Mouse (Mus musculus): ENCODE measurements around the gene 4930572O03Rik. TPM values are rescaled to one million over a fixed set of nuclear protein-coding genes. Genes with fewer than 3 reads are reported as not detected.
A peak's percentile ranks its signal among the peaks of the same experiment; 100 is the strongest.
"Not testable (repeated sequence)": the region's sequence is repeated elsewhere in the genome, so short reads cannot be mapped to it uniquely, and the experiment has no call there.

The 4930572O03Rik gene
- polyA plus RNA-seq, 1 experiment from 2014 or later = not detected

DNA sequence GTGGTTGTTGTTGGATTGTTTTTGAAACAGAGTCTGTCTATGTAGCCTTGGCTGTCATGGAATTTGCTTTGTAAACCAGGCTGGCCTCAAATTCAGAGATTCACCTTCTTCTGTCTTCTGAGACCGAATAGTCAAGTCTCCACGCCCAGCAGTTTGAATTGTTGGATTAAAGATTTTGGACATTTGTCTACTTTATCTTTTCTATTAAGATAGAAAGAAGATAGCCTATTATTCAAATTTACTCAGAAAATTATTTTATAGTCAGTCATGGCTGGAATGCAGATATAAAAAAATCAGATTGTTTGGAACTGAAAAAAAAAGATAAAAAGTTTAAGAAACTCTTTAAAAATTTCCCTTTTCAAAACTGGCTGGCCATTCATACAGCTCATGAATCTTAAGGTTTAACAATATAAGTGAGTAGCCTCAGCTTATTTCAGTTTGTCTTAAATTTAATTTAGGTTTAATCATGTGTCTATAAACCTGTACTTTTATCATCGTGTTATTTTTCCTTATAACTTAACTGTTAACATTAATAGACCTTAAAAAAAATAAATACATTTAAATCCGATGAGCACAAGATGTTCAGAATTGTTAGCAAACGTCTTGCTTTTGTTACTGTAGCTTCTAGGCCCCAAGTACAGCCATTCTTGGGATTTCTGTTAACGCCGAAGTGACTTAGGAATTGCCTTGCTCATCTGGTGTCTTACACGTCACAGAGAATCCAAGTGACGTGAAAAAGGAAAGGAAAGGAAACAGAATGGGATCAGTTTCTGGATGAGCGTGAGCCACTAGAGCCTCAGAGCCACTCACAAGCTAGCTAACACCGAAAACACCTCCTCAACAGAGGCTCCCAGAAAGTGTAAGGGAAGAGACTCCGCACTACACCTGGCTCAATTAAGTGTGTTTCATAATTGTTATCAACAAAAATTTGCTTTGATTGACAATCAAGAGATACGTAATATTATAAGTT lies 23.4 kb upstream of the 4930572O03Rik start:
- not testable (repeated sequence) for H3K4me1 ChIP-seq (ENCODE audit: control insufficient read depth, insufficient read depth, low read length); ATAC-seq
- 67% methylated on average over 13 of the region's 13 CpGs for WGBS

DNA sequence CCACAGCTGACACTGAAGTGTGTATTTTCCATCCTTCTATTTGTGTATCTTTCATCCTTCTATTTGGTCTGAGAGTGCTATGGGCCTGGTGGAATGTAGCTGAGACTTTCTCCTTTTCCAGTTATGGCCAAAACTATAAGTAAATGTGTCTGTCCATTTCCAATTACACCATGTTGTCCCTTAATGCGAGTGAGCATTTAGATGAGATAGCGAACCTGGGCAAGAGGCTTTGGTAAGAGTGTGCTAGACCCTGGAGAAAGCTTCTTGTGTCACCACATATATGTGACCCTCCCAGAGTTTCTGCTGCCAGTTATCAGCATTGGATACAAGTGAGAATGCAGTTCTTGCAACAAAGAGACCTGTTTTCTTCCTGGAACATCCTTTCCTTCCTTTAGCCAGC lies 22.0 kb upstream of the 4930572O03Rik start:
- not testable (repeated sequence) for H3K4me1 ChIP-seq (ENCODE audit: control insufficient read depth, insufficient read depth, low read length); H3K4me2 ChIP-seq (ENCODE audit: low read length); H3K27ac ChIP-seq (ENCODE audit: low read length); H3K9me3 ChIP-seq (replicated peaks; ENCODE audit: control insufficient read depth, low read length, poor library complexity, severe bottlenecking); H3K4me3 ChIP-seq (ENCODE audit: low read depth, low read length); H3K27me3 ChIP-seq (ENCODE audit: control insufficient read depth, insufficient read depth, low read depth, low read length); ATAC-seq; H3K9ac ChIP-seq (ENCODE audit: low read depth, low read length); H3K36me3 ChIP-seq (ENCODE audit: control insufficient read depth, insufficient read depth, low read length)
- 69% methylated on average over 2 of the region's 2 CpGs for WGBS

More for the DNA sequence above, 23.4 kb upstream of the 4930572O03Rik start:
- not testable (repeated sequence) for H3K4me3 ChIP-seq (ENCODE audit: low read depth, low read length); H3K4me2 ChIP-seq (ENCODE audit: low read length); H3K36me3 ChIP-seq (ENCODE audit: control insufficient read depth, insufficient read depth, low read length); H3K27me3 ChIP-seq (ENCODE audit: control insufficient read depth, insufficient read depth, low read depth, low read length); H3K27ac ChIP-seq (ENCODE audit: low read length); H3K9me3 ChIP-seq (replicated peaks; ENCODE audit: control insufficient read depth, low read length, poor library complexity, severe bottlenecking); H3K9ac ChIP-seq (ENCODE audit: low read depth, low read length)

DNA sequence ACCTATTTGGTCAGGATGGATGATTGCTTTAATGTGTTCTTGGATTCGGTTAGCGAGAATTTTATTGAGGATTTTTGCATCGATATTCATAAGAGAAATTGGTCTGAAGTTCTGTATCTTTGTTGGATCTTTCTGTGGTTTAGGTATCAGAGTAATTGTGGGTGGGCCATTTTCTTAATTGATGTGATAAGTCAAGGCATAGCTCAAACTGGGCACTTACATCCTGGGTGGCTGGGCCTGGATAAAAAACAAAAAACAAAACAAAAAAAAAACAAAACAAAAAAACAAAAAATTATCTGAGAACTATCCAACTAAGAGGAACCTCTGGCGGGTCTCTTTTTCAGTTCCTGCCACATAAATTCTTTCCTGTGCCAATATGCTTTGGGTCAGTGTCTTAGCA lies 20.9 kb upstream of the 4930572O03Rik start:
- H3K4me3 ChIP-seq (ENCODE audit: low read depth, low read length); H3K27me3 ChIP-seq (ENCODE audit: control insufficient read depth, insufficient read depth, low read depth, low read length); H3K9ac ChIP-seq (ENCODE audit: low read depth, low read length); H3K27ac ChIP-seq (ENCODE audit: low read length); H3K4me2 ChIP-seq (ENCODE audit: low read length); H3K36me3 ChIP-seq (ENCODE audit: control insufficient read depth, insufficient read depth, low read length); H3K4me1 ChIP-seq (ENCODE audit: control insufficient read depth, insufficient read depth, low read length): not testable (repeated sequence)
- 93% methylated on average over 2 of the region's 4 CpGs for WGBS
- 0 out of 2 replicates have a peak, but pooled peaks have one; percentile 60 for ATAC-seq
- peaks cover 12% of the 10 kb centered on the region for H3K9me3 ChIP-seq (replicated peaks; ENCODE audit: control insufficient read depth, low read length, poor library complexity, severe bottlenecking)

DNA sequence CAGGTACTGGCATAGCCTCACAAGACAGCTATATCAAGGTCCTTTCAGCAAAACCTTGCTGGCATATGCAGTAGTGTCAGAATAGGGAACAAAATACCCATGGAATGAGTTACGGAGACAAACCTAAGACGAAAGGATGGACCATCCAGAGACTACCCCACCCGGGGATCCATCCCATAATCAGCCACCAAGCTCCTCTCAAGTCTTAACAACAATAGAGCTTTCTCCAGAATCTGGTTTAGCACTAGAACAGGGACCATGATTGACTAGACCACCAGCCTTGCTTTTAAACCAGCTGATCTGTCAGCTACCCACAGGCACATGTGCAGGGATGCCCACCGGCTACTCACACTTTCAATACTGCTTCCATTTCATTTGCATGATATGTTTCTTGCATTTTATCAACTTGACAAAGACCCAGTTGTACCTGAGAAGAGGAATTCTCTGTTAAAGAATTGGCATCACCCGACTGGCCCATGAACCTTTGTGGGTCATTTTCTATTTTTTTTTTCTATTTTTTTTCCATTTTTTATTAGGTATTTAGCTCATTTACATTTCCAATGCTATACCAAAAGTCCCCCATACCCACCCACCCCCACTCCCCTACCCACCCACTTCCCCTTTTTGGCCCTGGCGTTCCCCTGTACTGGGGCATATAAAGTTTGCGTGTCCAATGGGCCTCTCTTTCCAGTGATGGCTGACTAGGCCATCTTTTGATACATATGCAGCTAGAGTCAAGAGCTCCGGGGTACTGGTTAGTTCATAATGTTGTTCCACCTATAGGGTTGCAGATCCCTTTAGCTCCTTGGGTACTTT lies 17.8 kb upstream of the 4930572O03Rik start:
- not testable (repeated sequence) for H3K27ac ChIP-seq (ENCODE audit: low read length); H3K36me3 ChIP-seq (ENCODE audit: control insufficient read depth, insufficient read depth, low read length); H3K4me3 ChIP-seq (ENCODE audit: low read depth, low read length); H3K9ac ChIP-seq (ENCODE audit: low read depth, low read length); H3K4me1 ChIP-seq (ENCODE audit: control insufficient read depth, insufficient read depth, low read length); H3K27me3 ChIP-seq (ENCODE audit: control insufficient read depth, insufficient read depth, low read depth, low read length); H3K4me2 ChIP-seq (ENCODE audit: low read length)
- 85% methylated on average over 5 of the region's 8 CpGs for WGBS
- peaks cover 15% of the 10 kb centered on the region for H3K9me3 ChIP-seq (replicated peaks; ENCODE audit: control insufficient read depth, low read length, poor library complexity, severe bottlenecking)
- peak; percentile 48; the same call in 1 of the 2 replicates for ATAC-seq

DNA sequence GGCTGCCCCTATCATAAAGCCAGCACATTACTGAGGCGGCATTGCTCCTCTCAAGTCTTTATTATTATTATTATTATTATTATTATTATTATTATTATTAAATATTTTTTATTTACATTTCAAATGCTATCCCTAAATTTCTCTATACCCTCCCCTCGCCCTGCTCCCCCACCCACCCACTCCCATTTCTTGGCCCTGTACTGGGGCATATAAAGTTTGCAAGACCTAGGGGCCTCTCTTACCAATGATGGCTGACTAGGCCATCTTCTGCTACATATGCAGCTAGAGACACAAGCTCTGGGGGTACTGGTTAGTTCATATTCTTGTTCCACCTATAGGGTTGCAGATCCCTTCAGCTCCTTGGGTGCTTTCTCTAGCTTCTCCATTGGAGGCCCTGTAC lies 17.1 kb upstream of the 4930572O03Rik start:
- H3K9me3 ChIP-seq (replicated peaks; ENCODE audit: control insufficient read depth, low read length, poor library complexity, severe bottlenecking) = peaks cover 13% of the 10 kb centered on the region
- not testable (repeated sequence) for H3K4me2 ChIP-seq (ENCODE audit: low read length); H3K27me3 ChIP-seq (ENCODE audit: control insufficient read depth, insufficient read depth, low read depth, low read length); ATAC-seq; H3K4me3 ChIP-seq (ENCODE audit: low read depth, low read length); H3K36me3 ChIP-seq (ENCODE audit: control insufficient read depth, insufficient read depth, low read length); H3K4me1 ChIP-seq (ENCODE audit: control insufficient read depth, insufficient read depth, low read length); H3K9ac ChIP-seq (ENCODE audit: low read depth, low read length); H3K27ac ChIP-seq (ENCODE audit: low read length)
- WGBS = 75% methylated on average over 2 of the region's 2 CpGs

DNA sequence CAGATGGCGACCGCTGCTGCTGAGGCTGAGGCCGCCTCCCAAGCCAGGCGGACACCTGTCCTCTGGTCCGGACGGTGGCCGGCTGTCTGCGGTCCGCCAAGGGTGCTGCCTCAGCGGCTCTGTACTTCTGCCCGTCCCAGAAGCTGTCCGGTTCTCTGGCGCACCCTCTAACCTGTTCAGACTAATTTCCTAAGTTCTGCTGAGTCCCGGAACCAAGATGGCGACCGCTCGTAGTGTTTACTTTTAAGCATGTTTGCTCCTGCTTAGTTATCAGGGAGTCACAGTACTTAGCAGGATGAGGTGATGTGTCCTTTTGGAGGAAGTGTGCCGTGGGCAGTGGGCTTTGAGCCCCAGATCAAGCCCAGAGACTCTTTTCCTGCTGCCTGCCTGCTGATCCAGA lies 13.9 kb upstream of the 4930572O03Rik start:
- H3K4me1 ChIP-seq (ENCODE audit: control insufficient read depth, insufficient read depth, low read length); H3K36me3 ChIP-seq (ENCODE audit: control insufficient read depth, insufficient read depth, low read length); ATAC-seq; H3K27ac ChIP-seq (ENCODE audit: low read length); H3K27me3 ChIP-seq (ENCODE audit: control insufficient read depth, insufficient read depth, low read depth, low read length); H3K4me2 ChIP-seq (ENCODE audit: low read length); H3K4me3 ChIP-seq (ENCODE audit: low read depth, low read length); H3K9ac ChIP-seq (ENCODE audit: low read depth, low read length): not testable (repeated sequence)
- H3K9me3 ChIP-seq (replicated peaks; ENCODE audit: control insufficient read depth, low read length, poor library complexity, severe bottlenecking) = peaks cover 11% of the 10 kb centered on the region
- WGBS = 87% methylated on average over 7 of the region's 18 CpGs

DNA sequence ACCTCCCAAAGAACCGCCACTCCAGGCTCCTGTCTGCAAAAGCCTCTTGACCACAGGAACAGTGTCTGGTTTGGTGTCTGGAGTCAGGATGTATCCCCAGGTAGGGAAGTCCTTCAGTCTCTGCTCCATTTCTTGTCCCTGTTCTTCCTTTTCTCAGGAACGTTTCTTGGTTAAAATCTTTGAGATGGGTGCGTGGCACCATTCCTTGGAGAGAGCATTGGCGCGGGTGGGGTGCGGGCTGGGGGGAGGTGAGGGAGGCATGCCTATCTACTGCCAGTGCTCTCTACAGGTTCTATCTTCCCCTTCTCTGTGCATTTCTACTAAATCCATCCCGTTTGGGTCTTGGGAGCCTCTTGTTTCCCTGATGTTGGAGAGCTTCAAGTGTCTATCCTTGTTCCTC lies 7.0 kb upstream of the 4930572O03Rik start:
- H3K9ac ChIP-seq (ENCODE audit: low read depth, low read length); H3K27me3 ChIP-seq (ENCODE audit: control insufficient read depth, insufficient read depth, low read depth, low read length); ATAC-seq; H3K36me3 ChIP-seq (ENCODE audit: control insufficient read depth, insufficient read depth, low read length); H3K9me3 ChIP-seq (replicated peaks; ENCODE audit: control insufficient read depth, low read length, poor library complexity, severe bottlenecking); H3K4me3 ChIP-seq (ENCODE audit: low read depth, low read length); H3K4me2 ChIP-seq (ENCODE audit: low read length); H3K27ac ChIP-seq (ENCODE audit: low read length); H3K4me1 ChIP-seq (ENCODE audit: control insufficient read depth, insufficient read depth, low read length): not testable (repeated sequence)
- 78% methylated on average over 7 of the region's 7 CpGs for WGBS

DNA sequence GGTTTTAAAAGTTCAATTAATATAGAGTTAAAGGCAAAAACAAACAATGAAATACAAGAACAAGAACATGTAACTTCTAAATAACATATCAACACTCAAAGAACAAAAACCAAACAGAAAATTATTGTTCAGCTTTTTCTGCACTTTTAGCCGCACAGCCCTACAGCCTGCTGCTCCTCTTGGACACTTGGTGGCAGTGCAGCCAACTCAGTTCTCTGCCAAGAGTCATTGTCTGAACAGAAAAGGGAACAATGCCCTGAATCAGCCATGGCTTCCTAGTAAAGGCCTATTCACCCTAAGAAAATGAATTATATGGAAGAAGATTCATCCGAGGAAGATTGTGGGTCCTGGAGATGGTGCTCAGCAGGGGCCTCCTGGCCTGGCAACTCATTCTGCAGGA lies 4.5 kb downstream of the 4930572O03Rik start:
- H3K4me2 ChIP-seq (ENCODE audit: low read length); H3K36me3 ChIP-seq (ENCODE audit: control insufficient read depth, insufficient read depth, low read length); H3K27me3 ChIP-seq (ENCODE audit: control insufficient read depth, insufficient read depth, low read depth, low read length); H3K4me3 ChIP-seq (ENCODE audit: low read depth, low read length); H3K4me1 ChIP-seq (ENCODE audit: control insufficient read depth, insufficient read depth, low read length); H3K9ac ChIP-seq (ENCODE audit: low read depth, low read length); ATAC-seq; H3K9me3 ChIP-seq (replicated peaks; ENCODE audit: control insufficient read depth, low read length, poor library complexity, severe bottlenecking); H3K27ac ChIP-seq (ENCODE audit: low read length): not testable (repeated sequence)
- 52% methylated on average over 2 of the region's 2 CpGs for WGBS

DNA sequence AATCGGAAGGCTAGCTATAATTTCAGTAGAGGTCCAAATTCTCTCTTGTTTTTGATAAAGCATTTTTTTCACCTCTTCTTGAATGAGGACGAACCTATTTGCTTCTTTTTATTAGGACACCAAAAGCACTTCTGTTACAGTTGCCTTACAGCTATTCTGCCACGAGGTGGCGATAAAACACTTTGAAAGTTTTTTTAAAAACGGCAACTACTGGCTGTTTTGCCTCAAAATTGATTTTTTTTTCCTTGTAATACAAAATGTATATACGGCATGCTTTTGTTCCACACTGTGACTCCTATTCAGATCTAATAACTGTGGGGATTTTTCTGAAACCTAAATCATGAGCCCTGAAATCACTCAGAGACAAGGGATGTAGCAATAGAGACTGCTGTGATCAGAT lies 11.2 kb downstream of the 4930572O03Rik start:
- 31% methylated on average over 6 of the region's 6 CpGs for WGBS
- not testable (repeated sequence) for ATAC-seq; H3K4me3 ChIP-seq (ENCODE audit: low read depth, low read length); H3K27me3 ChIP-seq (ENCODE audit: control insufficient read depth, insufficient read depth, low read depth, low read length); H3K4me1 ChIP-seq (ENCODE audit: control insufficient read depth, insufficient read depth, low read length); H3K27ac ChIP-seq (ENCODE audit: low read length); H3K4me2 ChIP-seq (ENCODE audit: low read length); H3K9ac ChIP-seq (ENCODE audit: low read depth, low read length); H3K36me3 ChIP-seq (ENCODE audit: control insufficient read depth, insufficient read depth, low read length); H3K9me3 ChIP-seq (replicated peaks; ENCODE audit: control insufficient read depth, low read length, poor library complexity, severe bottlenecking)
